Mouse (Mus musculus) MEL (cell line): ENCODE measurements around the gene Cpne9.

ENCODE experiments used
- BHLHE40 ChIP-seq: IDR thresholded peaks from 2 replicates; pipeline ENCODE4 v1.6.1; 2012; ENCODE audit warnings: low read depth, mild to moderate bottlenecking, inconsistent platforms, low read length, improper control_type of control experiment, borderline replicate concordance
- CHD2 ChIP-seq: IDR thresholded peaks from 2 replicates; pipeline ENCODE4 v1.6.1; 2011; ENCODE audit warnings: low read length, improper control_type of control experiment
- CTCF ChIP-seq, 3 experiments: IDR thresholded peaks in 2 of 3; conservative IDR thresholded peaks in 1 of 3; 2 replicates each; pipeline ENCODE4 v1.5.1; 2011 to 2012; ENCODE audit warnings: low read length in 3 of 3, low read depth in 2 of 3, mild to moderate bottlenecking in 2 of 3, improper control_type of control experiment in 1 of 3, inconsistent platforms in 1 of 3, mixed read lengths in 1 of 3, moderate library complexity in 1 of 3; ENCODE audit not compliant: control insufficient read depth in 1 of 3, insufficient read depth in 1 of 3, poor library complexity in 1 of 3, severe bottlenecking in 1 of 3
- E2F4 ChIP-seq: IDR thresholded peaks from 2 replicates; pipeline ENCODE4 v1.6.1; 2011; ENCODE audit warnings: low read depth, low read length, improper control_type of control experiment, borderline replicate concordance
- EP300 ChIP-seq, 2 experiments: IDR thresholded peaks; 2 replicates each; pipeline ENCODE4 v1.6.1; 2011; ENCODE audit warnings: improper control_type of control experiment in 2 of 2, low read length in 2 of 2, low read depth in 1 of 2, mild to moderate bottlenecking in 1 of 2
- ETS1 ChIP-seq: IDR thresholded peaks from 2 replicates; pipeline ENCODE4 v1.6.1; 2012; ENCODE audit warnings: low read depth, mild to moderate bottlenecking, inconsistent platforms, low read length, improper control_type of control experiment, moderate library complexity
- GATA1 ChIP-seq: IDR thresholded peaks from 2 replicates; pipeline ENCODE4 v1.6.1; 2011; ENCODE audit warnings: low read depth, low read length, improper control_type of control experiment
- POLR2A ChIP-seq, 2 experiments: IDR thresholded peaks; 2 replicates each; pipeline ENCODE4 v1.6.1; 2011 to 2012; ENCODE audit warnings: low read length in 2 of 2, mild to moderate bottlenecking in 2 of 2, control low read depth in 1 of 2, improper control_type of control experiment in 1 of 2, low read depth in 1 of 2, moderate library complexity in 1 of 2; ENCODE audit not compliant: control insufficient read depth in 1 of 2, insufficient read depth in 1 of 2, poor library complexity in 1 of 2
- RAD21 ChIP-seq: IDR thresholded peaks from 2 replicates; pipeline ENCODE4 v1.6.1; 2011; ENCODE audit warnings: mild to moderate bottlenecking, low read depth, low read length, improper control_type of control experiment
- SIN3A ChIP-seq: IDR thresholded peaks from 2 replicates; pipeline ENCODE4 v1.6.1; 2012; ENCODE audit warnings: low read length, improper control_type of control experiment, inconsistent platforms
- SMC3 ChIP-seq: IDR thresholded peaks from 2 replicates; pipeline ENCODE4 v1.6.1; 2011; ENCODE audit warnings: low read depth, low read length, improper control_type of control experiment
- ZMIZ1 ChIP-seq: IDR thresholded peaks from 2 replicates; pipeline ENCODE4 v1.6.1; 2012; ENCODE audit warnings: low read depth, mild to moderate bottlenecking, inconsistent platforms, low read length, improper control_type of control experiment, moderate library complexity

GRCm38 (mm10) chr6:113283500-113283899, 1.4 kb downstream of the Cpne9 start:
- no peak for TF ChIP-seq EP300 (IDR thresholded peaks at IDR 0.05; ENCODE audit: low read depth in 1 of 2, low read length in 2 of 2)
- TF ChIP-seq BHLHE40: no peak
- no peak for TF ChIP-seq CTCF (IDR thresholded peaks at IDR 0.05 in 2 of 3, conservative IDR thresholded peaks at IDR 0.05 in 1 of 3; ENCODE audit: control insufficient read depth in 1 of 3, insufficient read depth in 1 of 3, low read depth in 2 of 3, low read length in 3 of 3, poor library complexity in 1 of 3, severe bottlenecking in 1 of 3)
- TF ChIP-seq SIN3A: no peak
- TF ChIP-seq ETS1: no peak
- no peak for TF ChIP-seq POLR2A (IDR thresholded peaks at IDR 0.05; ENCODE audit: control insufficient read depth in 1 of 2, insufficient read depth in 1 of 2, low read depth in 1 of 2, low read length in 2 of 2, poor library complexity in 1 of 2)
- no peak for TF ChIP-seq ZMIZ1
- no peak for TF ChIP-seq CHD2
- no peak for TF ChIP-seq E2F4
- no peak for TF ChIP-seq GATA1
- TF ChIP-seq RAD21: no peak
- TF ChIP-seq SMC3: no peak
